Mouse (Mus musculus) heart, postnatal 10 days (tissue): ENCODE results near the gene Grk6. TPM values are rescaled to one million over a fixed set of nuclear protein-coding genes. Genes with fewer than 3 reads are reported as not detected.
A peak's percentile ranks its signal among the peaks of the same experiment; 100 is the strongest.
"Not testable (repeated sequence)": the region's sequence is repeated elsewhere in the genome, so short reads cannot be mapped to it uniquely, and the experiment has no call there.

Source experiments
- DNase-seq, 2 experiments: peaks; one replicate each; pipeline ENCODE4 v3.0.0; 2021
- intact Hi-C: fragments of 180-260 bp; cut with DNase I; formaldehyde crosslinking; loops from one replicate; pipeline ENCODE4 v1.15.1; 2025
- total RNA-seq, 2 experiments: library from RNA; stranded (reverse); gene quantifications; 2 replicates each; pipeline ENCODE4 v1.2.3; 2021

Grk6 gene
- total RNA-seq, 2 experiments from 2014 or later = 26.3 to 28.5 TPM

DNA sequence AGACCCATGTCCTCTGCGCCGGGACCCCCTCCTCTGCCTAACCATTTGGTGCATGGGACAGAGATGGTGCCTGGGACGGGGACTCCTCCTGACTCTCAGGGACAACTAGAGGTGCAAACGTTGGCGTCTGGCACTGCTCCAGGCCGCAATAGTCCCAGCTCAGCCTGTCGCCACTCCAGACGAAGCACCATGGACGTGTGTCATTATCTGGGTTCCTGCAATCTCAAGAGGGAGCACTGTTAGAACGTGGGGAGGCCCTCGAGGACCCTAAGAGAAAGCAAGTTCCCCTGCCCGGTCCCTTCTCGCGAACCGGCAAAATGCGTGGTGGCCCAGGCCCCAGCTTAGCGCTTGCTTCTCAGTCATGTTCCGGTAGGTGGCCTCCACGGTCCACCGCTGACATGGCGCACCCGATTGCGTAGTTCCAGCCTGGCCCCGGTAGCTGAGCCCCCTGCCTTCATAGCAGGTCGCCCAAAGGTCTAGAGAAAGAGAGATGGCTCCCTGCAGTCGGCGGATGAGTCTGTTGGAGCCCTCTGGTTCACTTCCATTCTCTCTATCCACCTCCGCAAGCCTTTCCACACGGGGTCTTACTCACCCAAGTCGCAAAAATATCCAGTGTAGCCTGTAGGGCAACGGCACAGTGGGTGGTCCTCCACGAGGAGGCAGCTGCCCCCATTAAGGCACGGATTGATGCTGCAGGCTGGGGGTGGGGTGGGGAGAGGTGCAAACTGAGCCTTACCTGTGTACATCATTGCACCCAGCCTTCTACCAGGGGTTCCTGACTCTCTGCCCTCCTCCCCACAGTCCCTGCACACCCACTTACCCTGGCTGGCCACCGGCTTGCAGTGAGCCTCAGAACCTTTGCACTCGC, 23.7 kb upstream of the Grk6 start:
- intact Hi-C loops = loop anchor here (1.0 kb wide), 2 partner anchors 48 to 92 kb away; partner anchors contain the start of gene Pdlim7
- peak; percentile 77 to 80 for DNase-seq

DNA sequence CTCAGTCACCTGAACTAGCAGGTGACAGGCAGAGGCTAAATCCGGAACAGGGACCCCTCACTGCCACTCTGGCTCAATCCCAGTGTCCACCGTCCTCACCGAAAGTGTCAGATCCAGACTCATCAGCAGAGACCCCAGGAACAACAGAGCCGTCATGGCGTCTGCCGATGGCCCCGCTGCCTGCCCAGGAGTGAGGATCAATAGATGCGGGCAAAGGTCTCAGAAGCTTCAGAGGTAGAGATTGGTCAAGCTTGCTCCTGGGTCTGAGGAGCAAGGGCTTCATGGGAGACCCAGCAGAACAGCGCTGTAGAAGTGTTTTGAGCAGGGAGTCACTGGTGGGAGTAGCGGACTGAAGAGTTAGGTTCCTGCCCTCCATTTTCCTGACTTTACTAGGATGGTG, 18.3 kb upstream of the Grk6 start, which contains the start of gene F12:
Gene F12 (minus strand): TSS at position 181 of the 400 bp plus-strand sequence.
- no peak for DNase-seq
- intact Hi-C loops = no loop called here

DNA sequence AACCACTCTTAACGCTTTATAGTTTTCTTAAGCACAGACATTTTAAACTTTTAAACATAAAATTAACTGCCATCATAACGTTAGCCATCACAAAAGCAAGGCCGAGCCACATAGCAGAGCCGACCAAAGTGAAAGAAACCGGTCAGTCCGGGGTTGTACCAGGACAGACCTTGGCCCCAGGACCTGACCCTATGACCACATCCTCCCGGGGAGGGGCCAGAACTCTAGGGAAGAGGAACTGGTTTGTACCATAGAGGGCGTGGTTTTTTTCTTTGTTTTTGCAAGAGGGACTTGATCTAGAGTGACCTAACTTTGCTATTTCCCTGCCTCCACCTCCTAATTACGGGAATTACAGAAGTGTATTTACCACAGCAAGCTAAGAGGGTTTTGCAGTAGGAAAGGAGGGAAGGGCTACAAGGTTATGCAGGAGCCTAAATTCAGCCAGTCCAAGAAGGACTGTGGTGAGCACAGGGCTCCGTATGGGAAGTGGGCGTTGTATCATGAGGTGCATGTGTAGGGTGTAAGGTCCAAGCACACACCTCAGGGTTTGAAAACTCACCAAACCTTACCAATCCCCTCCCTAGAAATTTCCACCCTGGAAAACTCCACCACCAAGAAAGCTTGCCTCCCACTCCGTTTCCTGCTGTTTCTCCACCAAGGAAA, 15.5 kb upstream of the Grk6 start:
- intact Hi-C loops = no loop called here
- DNase-seq = peak in 1 of 2 experiments; percentile 71

DNA sequence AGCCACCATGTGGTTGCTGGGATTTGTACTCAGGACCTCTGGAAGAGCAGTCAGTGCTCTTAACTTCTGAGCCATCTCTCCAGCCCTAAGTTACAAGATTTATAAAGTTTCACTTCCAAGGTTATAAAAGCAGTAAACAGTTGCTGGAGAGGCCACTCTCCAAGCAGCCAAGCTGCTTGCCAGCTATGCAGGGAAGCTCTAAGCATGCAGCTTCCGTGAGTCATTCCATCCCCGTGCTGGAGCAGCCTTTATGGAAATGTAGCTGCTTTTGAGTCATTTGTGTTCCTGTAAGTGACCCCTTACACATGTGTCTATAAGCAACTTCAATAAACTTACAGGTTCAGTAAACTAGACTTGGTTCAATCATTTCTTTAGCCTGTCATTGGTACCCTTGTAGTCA, 14.3 kb upstream of the Grk6 start:
- DNase-seq = no peak
- intact Hi-C loops = no loop called here

DNA sequence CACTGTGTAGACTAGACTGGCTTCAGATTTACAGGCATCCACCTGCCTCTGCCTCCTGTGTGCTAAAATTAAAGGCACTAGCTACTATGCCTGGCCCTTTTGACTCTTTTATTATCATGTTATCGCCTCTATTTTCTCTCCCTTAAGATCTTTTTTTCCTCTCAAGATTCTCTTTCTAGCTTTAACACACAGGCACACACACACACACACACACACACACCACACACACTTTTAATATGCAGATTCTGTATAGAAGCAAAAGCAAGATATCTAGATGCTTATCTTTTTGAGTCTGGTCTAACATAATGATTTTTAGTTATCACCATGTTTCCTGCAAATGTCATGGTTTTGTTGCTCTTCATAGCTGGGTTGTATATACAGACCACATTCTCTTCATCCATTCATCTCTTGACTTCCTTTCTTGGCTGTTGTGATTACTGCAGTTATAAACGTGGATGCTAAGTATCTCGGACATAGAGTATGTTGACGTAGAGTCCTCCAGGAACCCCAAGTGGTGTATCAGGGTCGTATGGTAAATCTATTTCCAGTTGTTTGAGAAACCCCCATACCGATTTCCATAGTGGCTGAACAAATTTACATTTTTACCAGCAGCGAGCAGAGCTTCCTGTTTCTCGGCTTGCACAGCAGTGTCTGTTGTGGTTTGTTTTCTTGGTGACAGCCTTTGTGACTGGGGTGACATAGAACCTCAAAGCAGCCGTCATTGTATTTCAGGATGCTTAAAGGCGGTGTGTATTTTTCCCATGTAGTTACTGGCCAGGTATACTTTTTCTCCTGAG, 12.8 kb upstream of the Grk6 start:
- intact Hi-C loops = no loop called here
- no peak for DNase-seq

DNA sequence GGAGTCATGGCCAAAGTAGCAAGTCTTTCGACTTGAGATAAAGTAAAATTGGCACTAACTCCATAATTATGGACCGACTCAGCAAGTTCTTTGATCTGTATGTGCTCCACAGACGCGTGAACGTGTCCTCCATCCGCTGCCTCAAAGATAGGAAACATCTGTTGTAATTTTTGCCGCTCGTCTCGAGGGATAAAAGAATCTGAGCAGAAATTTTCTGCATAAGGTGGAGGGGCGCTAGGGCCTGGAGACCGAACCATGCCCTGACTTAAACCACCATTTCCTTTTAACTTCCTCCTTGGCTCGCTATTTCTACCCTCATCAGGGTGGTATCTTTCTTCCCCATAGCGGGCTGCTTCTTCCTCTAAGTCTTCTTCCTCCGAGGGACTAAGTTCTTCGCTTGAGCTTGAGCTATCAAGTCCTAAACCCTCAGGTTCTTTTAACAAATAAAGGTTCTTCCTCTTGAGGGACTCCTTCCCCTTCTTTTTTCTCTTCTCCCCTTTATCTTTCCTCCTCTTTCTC, 7.7 kb upstream of the Grk6 start:
- intact Hi-C loops, DNase-seq: not testable (repeated sequence)

DNA sequence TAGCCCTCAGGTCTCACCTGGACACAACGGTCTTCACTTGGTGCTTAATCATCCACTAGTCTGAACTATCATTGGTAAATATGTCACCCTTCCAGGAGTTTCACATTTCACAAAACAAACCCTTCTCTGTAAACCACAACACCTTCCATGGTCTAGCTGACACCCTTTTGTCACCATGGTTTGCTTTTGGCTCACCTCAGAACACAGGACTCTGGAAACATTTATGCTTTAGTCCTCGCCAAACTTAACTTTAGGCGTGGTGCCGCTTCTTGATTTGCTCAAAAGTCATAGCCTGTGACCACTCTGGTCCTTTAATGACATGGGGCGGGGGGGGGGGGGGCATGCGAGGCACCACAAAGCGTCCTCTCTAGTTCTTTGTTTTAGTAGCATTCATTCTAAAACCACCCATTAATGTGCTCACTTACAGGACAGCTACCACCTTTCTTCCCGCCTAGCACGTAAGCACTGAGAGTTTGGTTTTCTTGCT, 1.0 kb upstream of the Grk6 start:
- no peak for DNase-seq
- intact Hi-C loops = loop anchor here (10.0 kb wide), 1 partner anchor 229 kb away; no protein-coding TSS in a partner anchor

DNA sequence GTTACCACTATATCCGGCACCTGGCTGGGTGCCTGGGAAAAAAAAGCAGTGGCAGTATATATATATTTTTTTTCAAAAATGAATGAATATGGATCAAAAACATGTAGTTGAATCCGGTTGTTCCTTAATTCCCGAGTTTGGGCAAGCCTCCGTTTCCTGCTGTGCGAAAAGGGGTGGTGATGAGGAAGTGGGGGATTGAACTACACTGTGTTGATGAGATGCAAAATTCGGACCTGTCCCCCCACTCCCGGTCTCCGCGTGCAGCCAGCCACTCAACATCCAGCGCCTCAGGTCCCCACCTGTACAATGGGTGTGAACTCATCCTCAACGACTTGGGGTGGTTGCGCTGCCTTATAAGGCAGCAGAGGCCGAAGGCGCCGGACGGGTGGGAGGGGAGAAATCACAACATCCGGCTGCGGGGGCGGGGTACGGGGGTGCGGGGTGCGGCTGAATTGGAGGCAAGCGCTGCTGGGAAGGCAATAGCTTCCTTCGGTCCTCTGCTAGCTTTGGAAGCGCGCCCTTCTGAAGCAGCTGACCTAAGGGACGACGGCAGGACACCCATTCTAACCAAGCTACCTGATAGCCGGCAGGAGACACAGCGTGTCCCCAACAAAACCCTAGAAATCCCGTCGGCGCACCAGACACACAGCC, 461 bp upstream of the Grk6 start:
- intact Hi-C loops = loop anchor here (10.0 kb wide), 1 partner anchor 230 kb away; no protein-coding TSS in a partner anchor
- no peak for DNase-seq

DNA sequence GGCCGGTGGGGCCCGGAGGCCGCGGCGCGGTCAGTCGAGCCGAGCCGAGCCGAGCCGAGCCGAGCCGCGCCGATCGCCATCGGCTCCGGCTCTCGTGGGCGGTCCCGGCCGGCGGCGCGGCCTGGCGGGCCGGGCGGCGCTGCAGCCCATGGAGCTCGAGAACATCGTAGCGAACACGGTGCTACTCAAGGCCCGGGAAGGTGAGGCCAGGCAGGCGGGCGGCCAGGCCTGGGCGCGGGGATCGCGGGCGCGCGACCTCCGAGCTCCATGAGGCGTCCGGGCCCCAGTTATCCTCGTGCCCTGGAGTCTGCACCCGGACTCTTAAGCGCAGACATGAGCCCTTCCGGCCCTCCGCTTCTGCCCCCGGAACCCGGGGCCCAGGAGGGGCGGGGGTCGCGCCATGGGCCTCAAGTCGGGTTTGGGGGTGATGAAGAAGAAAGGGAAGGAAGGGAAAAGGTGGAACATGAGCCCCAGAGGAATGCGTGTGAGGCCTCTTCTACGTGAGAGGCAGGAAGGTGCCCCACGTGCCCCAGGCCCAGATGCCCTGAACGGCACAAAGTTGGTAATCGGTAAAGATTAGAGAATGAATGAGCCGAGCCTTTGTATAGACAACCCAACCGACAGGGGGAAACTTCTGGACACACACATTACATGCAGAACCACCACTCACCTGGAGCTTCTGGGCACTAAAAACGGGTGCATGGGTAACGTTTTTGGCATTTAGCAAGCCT, 654 bp downstream of the Grk6 start:
- intact Hi-C loops = loop anchor here (10.0 kb wide), 1 partner anchor 231 kb away; no protein-coding TSS in a partner anchor
- DNase-seq = peak in 1 of 2 experiments; percentile 66

DNA sequence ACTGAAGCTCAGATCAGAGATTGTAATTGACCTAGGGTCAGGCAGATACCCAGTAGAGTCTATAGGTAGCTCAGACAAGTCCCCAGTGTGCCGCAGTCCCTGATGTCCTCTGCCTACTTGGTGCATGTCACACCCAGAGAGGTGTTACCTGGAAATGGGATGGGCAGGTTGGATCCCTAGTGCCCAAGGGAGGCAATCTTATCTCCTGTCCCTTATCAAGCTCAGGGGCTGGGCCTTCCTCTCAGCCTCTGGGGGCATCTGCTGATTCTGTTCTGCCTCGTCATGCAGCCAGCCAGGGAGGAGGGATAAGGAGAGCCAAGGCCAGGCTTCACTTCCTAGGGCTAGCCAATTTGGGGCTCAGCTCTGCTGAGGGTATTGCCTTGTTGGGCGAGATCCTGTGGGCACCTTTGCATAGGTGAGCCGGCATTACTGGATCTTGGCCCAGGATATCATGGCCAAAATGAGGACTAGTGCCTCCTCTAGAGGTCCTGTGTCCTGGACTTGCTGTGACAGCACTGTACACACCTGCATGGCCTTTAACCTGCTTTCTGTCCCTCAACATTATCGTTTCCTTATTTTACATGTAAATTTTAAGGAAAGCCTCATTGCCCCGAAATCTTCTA, 1.7 kb downstream of the Grk6 start:
- DNase-seq = no peak
- intact Hi-C loops = loop anchor here (10.0 kb wide), 1 partner anchor 232 kb away; no protein-coding TSS in a partner anchor

DNA sequence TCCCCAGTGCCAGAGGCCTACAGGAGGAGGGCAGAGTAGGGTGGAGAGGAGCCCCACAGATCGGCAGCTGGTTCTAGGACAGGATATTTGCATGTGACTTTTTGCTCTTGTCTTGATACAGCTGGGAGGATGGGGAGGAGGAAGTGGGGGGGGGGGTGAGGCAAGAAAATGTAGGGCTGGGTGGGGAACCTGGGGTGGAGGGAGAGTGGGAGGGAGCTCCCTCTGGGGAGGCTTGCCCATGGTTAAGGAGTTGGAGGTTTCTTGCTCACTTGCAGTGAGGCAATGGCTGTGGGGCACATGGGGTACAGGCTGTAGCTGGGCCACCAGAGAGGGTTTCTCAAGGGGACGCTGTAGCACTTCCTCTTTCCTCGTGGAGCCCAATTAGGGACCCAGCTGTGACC, 2.7 kb downstream of the Grk6 start:
- DNase-seq = no peak
- intact Hi-C loops = loop anchor here (10.0 kb wide), 1 partner anchor 233 kb away; no protein-coding TSS in a partner anchor

DNA sequence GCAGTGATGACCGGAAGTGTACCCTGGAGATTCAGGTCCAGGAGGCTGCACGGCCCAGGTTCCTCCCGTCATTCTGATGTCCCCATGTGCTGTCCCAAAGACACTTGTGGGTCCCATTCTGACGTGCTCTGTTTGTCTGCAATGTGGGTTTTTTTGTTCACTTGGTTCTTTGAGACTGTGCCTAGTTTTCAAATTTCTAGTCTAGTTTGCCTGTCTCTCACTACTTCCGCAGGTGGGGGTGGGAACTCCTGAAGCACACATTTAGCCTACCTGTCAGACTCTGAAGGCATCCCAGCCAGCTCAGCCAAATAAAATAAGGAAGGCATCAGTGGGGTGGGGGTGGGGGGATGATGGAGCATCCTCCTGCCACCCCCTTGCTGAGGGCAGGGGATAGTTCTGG, 3.3 kb downstream of the Grk6 start:
- intact Hi-C loops = loop anchor here (10.0 kb wide), 1 partner anchor 233 kb away; no protein-coding TSS in a partner anchor
- no peak for DNase-seq

DNA sequence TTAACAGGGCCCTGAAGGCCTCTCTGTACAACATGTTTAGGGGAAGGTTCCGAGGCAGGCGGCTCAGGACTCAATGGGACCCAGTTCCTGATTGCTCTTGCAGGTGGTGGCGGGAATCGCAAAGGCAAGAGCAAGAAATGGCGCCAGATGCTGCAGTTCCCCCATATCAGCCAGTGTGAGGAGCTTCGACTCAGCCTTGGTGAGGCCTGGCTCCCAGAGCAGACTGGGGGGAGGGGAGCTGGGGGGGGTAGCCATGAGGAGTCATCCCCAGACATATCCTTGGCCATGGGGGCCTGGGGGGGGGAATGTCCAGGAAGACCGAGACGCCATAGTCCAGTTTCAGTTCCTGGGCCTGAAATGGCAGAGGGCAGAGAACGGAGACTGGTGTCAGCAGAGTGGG, 4.3 kb downstream of the Grk6 start:
- intact Hi-C loops = loop anchor here (10.0 kb wide), 1 partner anchor 234 kb away; no protein-coding TSS in a partner anchor
- DNase-seq = no peak

DNA sequence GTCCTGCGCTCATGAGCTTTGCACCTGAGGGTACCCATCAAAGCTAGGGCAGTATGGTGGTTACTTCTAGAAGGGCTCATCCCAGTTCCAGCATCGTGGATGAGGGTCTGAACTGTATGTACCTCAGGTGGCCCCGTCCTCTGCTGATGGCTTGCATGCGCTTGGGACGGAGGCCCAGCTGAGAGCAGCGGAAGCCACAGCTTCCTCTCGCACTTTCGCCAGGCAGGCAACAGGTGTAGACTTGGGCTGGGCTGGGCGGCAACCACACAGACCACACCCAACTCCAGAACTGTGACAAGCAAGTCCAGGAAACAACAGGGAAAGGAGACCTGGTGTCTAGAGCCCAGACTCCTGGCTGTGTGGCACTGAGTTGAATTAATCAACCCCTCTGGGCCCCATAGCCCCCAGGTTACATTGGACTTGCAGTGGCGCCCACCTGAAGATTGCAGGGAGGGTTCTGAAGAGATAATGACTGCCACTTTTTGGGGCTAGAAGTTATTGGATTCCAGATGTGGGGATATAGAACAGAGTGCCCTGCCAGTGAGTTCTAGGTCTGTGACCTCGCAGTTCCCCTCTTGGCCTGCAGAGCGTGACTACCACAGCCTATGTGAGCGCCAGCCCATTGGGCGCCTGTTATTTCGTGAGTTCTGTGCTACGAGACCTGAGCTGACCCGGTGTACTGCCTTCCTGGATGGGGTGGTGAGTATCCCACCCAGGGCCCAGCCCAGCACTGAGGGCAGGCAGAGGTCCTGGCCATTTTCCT, 5.0 kb downstream of the Grk6 start:
- intact Hi-C loops = loop anchor here (10.0 kb wide), 1 partner anchor 235 kb away; no protein-coding TSS in a partner anchor
- DNase-seq = no peak

DNA sequence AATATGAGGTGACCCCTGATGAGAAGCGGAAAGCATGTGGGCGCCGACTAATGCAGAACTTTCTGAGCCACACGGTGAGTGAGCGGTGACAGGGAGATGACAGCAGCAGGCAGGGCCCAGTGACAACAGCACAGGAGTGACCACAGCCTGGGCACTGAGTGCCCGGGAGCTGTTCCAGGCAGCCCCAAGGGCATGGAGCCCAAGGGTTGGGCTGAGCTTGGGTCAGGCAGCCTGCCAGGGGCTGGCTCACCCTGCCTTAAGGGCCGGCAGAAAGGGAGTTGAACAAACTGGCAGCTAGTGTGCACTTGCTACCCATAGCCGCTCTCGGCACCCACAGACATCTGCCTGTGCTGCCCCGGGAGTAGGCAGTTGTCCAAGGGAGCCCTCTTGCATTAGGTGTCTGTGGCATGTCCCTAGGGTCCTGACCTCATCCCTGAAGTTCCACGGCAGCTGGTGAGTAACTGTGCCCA, 5.7 kb downstream of the Grk6 start:
- DNase-seq = peak; percentile 91 to 92
- intact Hi-C loops = no loop called here

DNA sequence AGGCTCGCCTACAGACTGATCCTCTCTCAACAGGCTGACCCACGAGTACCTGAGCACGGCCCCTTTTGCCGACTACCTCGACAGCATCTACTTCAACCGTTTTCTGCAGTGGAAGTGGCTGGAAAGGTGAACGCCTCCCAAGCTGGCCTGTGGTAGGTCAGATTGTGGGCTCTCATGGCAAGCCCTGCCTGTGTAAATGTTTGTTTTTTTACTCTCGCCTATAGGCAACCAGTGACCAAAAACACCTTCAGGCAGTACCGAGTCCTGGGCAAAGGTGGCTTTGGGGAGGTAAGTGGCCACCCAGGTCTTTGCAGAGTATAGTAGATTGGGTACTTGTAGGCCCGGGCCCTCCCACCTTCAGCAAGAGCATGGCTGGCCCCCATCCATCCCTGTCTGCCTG, 6.4 kb downstream of the Grk6 start:
- intact Hi-C loops = no loop called here

DNA sequence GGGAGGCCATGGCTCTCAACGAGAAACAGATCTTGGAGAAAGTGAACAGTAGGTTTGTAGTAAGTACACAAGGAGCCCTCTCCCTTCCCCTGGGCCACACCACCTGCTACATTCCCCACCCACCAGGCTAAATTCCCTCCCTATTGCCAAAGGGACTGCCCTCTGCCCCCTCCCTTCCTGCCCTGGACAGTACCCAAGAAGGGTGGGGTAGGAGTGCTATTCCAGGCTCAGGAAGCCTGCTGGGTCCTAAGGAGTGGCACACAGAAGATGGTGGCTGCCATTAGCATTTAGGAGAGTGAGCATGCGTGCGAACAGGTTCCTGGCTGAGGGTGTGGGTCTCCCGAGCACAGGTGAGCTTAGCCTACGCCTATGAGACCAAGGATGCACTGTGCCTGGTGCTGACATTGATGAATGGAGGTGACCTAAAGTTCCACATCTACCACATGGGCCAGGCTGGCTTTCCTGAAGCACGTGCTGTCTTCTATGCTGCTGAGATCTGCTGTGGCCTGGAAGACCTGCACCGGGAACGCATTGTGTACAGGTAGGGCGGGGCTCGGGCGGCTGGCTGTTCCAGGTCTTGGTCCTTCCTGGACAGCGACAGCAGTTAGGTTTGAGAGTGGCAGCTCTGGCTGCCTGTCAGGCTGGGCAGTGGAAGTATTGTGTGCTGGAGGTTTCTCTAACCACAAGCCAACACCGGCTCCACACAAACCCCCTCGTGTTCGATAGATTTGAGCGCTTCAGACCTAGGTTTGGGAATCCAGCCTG, 7.1 kb downstream of the Grk6 start:
- intact Hi-C loops = no loop called here

More for the DNA sequence above, 6.4 kb downstream of the Grk6 start:
- no peak for DNase-seq

More for the DNA sequence above, 7.1 kb downstream of the Grk6 start:
- DNase-seq = peak in 1 of 2 experiments; percentile 56
